Mouse (Mus musculus) mature B cell (primary cell): ENCODE results near the gene Cyfip2.
"Not testable (repeated sequence)": the region's sequence is repeated elsewhere in the genome, so short reads cannot be mapped to it uniquely, and the experiment has no call there.

Source experiments
- in situ Hi-C: fragments of 300-500 bp; cut with MboI; formaldehyde crosslinking; loops from 2 replicates; pipeline ENCODE4 v1.14.3; 2019

Cyfip2 gene

DNA sequence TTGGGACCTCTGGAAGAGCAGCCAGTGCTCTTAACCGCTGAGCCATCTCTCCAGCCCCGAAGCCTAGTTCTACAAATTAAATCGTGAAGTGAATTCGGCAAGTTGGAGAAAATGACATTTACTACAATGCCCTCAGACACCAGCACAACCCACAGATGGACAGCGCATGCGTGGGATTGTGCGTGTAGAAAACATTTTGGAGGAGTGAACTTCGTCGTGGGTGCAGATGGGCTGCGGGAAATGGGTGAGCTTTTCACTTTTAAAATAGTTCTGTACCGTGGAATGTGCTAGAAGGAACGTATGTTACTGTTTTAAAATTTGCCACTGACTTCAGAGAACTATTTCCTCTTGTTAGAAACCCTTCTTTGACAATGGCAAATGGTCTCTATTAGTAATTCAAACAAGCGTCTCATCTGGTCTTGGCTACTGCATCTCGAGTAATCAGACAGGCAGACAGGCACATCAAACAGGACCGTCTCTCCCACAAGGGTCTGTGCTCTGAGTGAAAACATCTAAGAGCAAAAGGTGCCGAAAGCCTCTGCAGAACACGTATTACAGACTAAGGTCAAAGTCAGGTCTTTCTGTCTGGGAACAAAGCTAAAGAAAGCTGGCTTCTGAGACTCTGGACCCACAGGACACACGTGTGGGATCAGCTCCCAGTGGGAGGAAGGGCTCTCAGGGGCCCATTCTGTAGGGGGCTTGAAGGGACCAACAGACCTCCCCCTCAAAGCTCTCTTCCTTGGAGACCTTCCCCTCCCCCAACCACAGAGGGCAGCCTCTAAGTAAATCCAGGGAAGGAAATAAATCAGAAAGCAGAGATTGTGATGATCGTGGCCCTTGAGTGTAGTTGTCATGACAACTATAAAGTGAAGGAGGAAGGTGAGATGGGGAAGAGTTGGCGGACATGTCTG lies 110.8 kb downstream of the Cyfip2 start:
- in situ Hi-C loops = no loop called here

DNA sequence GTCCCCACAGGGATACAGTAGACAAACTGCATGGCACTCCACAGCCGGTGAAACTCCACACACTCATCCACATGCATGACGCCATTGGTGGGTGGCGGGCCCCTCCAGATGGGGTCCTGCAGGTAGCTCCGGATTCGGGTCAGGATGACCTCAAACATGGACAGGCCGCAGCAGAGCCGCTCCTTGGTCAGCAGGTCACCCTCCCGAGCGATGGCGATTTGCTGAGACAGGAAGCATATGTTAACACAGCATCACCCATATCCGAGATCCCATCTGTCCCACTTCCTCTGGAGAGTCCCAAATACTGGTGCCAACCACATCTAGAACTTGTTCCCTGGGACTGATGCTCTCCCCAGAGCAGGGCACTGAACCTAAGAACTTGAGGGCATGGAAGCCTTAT lies 112.0 kb downstream of the Cyfip2 start:
- in situ Hi-C loops = no loop called here

DNA sequence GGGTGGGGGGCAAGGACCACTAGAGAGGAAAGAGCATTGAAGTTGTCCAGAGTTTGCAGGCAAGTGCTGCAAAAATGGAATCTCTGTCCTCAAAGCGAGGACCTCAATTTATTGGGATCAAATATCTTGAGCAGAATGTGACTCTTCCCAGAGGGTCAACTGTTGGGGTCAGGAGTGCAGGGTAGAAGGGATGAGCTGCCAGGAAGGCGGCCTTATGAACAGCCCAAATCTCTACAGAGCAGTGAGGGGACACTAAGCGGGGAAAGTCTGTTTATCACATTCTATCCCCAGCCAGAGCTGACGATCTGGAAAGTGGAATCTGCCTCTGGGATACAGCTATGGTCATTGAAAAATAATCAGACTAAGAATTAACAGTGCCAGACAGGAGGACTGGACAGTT lies 118.5 kb downstream of the Cyfip2 start:
- in situ Hi-C loops = no loop called here

DNA sequence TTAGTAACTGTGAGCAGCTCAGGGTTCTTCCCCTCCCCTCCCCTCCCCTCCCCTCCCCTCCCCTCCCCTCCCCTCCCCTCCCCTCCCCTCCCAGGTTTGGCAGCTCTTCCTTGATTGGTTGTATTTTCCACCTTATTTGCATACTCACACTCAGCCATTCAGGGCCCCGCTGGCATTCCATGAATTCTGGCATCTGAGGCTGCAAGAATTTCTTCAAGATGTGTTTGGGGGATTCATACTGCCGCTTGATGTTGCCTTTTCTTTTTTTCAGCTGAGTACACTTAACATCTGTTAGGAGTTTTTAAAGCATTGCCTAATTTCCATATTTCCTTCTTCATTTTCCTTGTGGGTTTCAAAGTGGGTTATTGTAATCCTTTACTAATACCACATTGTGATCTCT lies 124.4 kb downstream of the Cyfip2 start:
- in situ Hi-C loops = no loop called here

DNA sequence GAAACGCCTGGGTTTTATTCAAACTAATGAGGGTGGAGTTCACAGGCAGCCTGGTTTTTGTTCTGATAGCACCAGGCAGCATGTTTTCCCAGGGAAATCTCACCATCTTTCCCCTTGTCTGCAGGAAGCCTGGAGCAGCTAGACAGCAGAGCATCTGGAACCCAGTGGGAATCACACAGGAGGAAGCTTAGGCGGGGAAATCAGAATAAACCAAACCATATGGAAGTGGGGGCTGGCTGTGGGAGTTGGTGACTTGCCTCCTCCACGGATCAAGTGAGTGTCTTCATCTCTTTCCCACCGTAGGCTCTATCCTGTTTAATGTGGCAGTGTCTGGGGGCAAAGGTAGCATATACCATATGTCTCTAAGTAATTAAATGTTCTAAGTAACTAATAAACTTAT lies 127.2 kb downstream of the Cyfip2 start:
- in situ Hi-C loops = no loop called here

DNA sequence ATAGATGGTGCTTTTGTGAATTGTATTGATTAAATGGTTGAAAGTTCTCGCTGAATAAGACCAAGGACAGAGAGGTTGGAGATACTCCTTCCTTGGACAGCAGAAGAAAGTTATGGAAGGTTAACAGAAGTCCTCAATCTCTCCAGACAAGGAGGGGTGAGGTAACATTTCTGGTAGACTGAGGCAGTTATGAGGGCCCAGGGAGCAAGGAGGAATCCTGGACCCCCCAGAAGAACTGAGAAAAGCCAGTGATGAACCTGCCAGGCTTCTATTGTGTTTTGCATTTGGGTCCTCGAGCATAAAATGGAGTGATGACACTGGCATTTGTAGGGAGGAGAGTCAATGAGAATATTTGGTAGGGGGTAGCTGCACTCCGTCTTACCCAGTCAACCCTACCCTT lies 127.7 kb downstream of the Cyfip2 start:
- in situ Hi-C loops = no loop called here

DNA sequence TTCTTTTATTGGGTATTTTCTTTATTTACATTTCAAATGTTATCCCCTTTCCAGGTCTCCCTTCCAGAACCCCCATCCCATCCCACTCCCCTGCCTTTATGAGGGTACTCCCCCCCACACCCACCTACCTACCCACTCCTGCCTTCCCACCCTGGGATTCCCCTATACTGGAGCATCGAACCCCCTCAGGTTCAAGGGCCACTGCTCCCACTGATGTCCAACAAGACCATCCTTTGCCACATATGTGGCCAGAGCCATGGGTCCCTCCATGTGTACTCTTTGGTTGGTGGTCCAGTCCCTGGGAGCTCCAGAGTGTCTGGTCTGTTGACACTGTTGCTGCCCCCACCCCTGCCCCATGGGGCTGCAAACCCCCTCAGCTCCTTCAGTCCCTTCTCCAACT lies 130.6 kb downstream of the Cyfip2 start:
- in situ Hi-C loops = not testable (repeated sequence)

DNA sequence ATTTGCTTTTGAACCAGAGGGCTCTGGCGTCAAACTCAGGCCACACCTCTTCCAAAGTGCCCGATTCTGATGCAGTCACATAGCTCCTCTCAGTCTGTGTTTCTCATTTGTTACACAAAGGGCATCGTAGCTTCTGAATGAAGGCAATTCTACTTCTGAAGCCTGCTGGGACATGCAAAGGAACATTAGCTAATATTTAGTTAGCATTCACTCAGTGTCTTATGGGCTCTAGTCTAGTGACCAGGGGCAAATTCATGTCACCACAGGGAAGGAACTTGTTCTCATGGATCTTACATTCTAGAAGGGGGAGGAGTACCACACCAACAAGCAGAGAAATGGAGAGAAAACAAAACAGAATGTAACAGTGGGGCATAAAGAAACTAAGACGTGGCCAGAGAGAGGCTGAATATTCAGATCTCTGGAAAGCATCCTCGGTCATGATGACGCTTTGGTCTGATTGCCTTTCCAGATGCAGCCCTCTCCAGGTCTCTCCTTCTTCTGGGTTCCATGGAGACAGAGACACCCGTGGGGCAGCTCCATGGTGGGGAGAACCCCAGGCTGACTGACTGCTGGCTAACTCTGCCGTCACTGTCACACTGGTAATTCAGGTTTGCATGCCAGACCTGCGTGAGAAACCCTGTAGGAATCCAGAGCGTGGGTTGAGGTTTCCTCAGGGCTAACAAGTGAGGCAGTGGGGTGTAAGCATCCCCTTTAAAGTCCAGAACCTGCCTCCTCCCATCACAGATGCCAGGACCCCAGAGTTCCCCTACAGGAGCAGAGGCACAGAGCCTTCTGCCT lies 135.2 kb downstream of the Cyfip2 start:
- in situ Hi-C loops = no loop called here

DNA sequence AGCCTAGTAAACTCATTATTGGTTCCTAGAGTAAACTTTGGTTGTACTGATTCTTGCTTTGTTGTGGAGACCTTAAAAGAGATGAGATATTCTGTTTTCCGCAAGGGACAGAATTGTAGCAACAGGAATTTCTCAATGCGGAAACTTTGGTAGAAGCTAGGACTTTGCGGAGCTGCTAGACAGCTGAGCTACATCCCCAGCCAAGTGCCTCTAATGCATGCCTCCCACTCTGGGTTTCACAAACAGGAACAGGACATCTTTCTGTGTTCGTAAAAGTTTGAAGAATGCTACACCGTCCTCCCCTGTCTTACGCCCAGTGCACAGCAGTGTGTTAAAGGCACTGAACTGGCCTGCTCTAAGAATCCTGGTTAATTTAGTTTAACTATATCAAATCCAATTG lies 136.5 kb downstream of the Cyfip2 start:
- in situ Hi-C loops = no loop called here

DNA sequence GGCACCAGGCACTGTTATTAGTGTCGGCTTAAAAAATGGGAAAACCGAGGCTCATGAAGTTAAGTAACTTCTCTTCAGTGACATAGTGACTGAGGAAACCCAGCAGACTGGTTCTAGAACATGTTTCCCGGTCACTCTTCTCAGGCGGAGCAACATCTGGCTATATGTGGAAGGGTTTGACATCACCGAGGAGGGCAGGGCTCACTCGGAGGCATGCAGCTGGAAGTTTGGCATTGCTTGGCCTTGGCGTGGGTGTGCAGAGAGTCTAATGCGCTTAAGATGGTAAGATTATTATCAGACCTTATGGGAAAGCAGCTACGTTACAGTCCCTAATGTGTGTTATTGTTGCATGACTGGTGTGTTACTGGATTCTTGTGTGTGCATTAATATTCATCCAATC lies 140.5 kb downstream of the Cyfip2 start:
- in situ Hi-C loops = no loop called here

DNA sequence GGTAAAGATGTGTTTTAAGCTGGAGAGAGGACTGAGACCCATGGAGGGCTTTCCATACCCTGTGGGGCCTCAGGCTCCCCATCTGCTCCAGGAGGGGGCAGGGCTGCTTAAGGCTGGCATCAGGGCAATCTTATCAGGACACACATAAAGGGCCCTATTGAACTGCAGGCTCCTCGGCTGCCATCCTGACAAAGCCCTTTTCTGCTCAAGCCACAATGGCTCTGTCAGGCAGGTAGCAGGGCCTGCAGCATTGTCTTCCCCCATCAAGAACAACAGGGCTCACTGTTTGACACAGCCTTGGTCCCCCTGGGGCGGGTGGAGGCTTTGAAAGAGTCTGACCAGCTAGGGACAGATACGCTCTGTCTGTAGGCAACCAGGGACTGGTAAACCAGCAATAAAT lies 142.8 kb downstream of the Cyfip2 start:
- in situ Hi-C loops = no loop called here

DNA sequence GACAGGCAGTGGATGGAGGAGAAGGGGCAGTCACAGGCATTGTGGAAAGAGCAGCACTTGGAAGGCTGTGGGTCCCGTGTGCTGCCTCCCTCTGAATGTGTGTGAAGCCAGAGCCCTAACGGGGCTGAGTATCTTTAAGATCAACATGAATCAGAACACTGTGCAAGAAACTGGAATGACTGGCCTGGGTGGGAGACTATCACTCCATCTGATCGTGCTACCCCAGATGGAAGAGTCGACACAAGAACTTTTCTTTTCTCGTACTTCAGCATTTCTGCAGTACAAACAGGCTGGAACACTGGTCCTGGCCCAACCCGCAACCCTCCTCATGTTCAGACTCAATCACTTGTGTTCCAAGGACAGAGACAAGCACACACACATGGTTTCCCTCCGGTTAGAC lies 144.2 kb downstream of the Cyfip2 start:
- in situ Hi-C loops = no loop called here

DNA sequence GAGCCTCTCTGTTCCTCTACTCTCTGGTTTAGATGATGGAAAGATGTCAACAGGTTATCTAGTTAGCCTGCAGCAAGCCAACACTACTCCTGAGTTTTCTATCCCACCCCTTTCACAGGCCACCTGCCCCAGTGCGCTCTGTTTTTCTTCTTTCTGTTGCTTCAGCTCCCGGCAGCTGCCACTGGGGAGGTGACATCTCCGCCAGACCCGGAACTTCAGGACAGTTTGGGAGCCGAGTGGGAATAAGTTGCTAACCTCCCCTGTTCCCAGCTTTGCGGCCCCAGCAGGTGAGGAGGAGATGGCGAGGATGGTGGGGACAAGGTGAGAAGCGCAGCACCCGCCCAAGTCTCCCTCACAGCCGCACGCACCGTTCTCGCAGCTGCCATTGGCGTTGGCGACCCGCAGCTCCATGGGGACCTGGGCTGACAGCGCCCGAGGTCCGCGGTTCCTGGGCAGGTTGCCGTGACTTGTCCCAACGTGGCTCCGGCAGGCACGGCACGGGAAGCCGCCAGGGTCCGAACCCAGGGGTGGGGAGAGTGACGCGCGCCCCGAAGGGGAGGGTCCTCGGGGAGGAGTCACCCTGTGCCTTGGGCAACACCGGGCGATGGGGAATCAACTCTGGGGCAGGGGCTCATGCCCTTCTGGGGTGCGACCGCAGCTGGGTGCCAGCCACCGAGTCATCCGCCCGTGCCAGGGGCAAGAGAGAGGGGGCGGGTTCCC lies 146.6 kb downstream of the Cyfip2 start, which contains the start of gene Nipal4:
Gene Nipal4, minus strand, starts transcription at position 643 of the 720 bp plus-strand sequence.
- in situ Hi-C loops = no loop called here

DNA sequence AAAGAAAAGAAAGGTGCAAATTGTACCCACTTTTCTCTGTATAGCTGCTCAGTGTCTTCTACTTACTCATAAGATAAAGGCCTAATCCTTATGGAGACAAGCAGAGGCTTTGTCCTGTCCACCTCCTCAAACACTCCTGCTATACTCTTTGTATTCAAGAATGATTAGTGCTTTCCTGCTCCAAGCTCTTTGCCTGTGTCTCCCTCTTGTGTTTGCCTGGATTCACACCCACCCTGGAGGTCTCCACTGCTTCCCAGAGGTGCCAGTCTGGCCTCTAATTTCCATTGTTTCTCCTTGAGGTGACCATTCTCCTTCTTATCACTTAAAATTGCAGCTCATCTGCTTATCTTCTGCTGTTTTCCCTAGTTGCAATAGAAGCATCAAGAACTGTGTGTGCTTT lies 155.2 kb downstream of the Cyfip2 start:
- in situ Hi-C loops = no loop called here

DNA sequence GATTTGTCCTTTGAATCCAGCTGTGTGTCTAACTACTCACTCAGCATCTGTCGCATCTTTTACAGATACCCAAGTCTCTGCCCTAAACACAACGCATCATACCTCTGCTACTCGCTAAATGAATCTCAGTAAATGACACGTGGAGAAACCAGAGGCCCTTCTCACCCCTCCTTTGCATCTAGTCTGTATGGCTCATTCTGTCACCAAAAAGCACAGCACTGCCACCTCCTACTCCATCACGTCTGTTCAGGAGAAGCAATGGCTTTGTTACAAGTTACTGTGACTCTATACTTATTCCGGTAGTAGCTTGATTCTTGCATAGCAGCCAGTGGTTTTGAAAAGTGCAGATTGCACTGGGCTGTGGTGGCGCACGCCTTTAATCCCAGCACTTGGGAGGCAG lies 155.7 kb downstream of the Cyfip2 start:
- in situ Hi-C loops = no loop called here

DNA sequence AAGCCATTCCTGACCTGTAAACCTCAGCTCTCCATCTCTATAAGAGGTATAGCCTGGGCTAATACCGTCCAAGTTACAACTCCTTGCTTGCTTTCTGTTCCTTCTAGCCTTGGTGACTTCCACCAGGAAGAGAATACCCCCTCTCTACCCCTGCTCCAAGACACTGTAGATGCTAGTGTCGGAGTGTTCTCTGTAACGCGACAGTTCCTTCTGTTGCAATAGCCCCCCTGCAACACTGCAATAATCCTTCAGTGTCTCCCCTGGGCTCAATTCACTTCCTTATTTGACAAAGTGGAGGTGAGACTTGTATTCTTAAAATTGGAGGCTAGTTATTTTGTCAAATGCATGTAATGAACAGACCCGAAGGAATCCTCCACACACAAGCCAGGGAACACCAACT lies 166.0 kb downstream of the Cyfip2 start:
- in situ Hi-C loops = no loop called here

DNA sequence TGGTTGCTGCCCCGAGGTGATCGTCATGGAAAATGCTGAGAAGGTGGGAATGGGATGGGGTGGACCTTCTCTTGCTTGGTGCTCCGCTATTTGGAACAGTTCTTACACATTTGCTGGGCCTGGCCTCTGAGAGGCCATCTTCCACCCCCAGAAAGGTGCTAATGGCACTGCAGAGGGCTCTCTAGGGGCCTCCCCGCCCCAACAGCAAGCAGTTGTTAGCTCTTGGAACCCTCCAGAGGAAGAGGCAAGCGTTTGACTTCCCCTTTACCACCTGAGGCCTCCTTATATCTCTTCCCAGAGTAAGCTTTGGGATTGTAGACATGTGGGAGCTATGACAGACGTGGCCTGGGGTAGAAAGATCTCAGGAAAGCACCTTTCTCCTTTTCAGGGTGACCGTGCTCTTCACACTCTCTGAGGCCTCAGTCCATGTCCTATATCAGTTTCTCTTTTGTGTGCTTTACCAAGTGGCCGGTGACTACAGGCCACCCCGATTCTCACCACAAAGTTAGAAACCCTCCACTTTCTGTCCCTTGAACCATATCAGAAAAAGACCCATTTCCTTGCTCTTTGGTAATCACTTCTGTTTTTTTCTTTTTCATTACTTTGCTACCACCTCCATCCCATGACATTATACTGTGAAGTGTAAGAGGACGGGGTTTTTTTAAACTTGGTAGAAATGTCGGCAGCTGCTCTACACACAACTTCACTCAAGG lies 167.3 kb downstream of the Cyfip2 start:
- in situ Hi-C loops = no loop called here
